Mouse (Mus musculus): Measurements from ENCODE around the gene Scgb1b20. TPM values are rescaled to one million over a fixed set of nuclear protein-coding genes. Genes with fewer than 3 reads are reported as not detected.
"Not testable (repeated sequence)": the region's sequence is repeated elsewhere in the genome, so short reads cannot be mapped to it uniquely, and the experiment has no call there.

The Scgb1b20 gene
- total RNA-seq (2021) = not detected

DNA sequence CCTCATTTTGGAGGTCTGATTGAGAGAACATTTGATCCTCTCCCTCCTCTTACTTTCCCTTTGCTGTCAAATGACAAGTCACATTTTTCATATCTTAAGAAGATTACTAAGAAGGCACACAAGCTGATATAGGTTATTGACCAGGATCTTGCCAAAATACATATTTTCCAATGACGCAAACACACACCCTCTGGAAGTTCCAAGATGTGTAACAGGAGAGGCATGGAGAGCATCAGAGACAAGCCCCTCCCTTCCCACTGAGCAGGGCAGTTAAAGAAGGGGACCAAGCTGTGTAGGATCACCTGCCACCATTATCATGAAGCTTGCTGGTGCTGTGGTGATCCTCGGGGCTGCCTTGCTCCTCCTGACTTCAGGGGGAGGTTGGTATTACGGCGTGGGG is at the start of gene Scgb1b20:
Gene Scgb1b20 (plus strand): TSS at position 301 of the 400 bp plus-strand sequence.
- intact Hi-C loops (cut with DNase I); DNase-seq (ENCODE audit: low spot score in 2 of 2): not testable (repeated sequence)

- intact Hi-C loops (cut with DNase I); DNase-seq (ENCODE audit: low spot score in 2 of 2): not testable (repeated sequence)
These were observed 6.8 kb upstream of the Scgb1b20 start, which contains the start of gene Scgb2b20 for GRCm38 (mm10) chr7:33366222-33366621. Scgb2b20 (minus strand) TSS chr7:33366322.

- DNase-seq (ENCODE audit: low spot score in 2 of 2); intact Hi-C loops (cut with DNase I): not testable (repeated sequence)
These were observed 26.7 kb downstream of the Scgb1b20 start for GRCm38 (mm10) chr7:33399749-33400148.

GRCm38 (mm10) chr7:33401650-33402049 is 28.6 kb downstream of the Scgb1b20 start:
- intact Hi-C loops (cut with DNase I) = no loop called here
- no peak for DNase-seq (ENCODE audit: low spot score in 2 of 2)

- DNase-seq (ENCODE audit: low spot score in 2 of 2); intact Hi-C loops (cut with DNase I): not testable (repeated sequence)
These were observed 36.6 kb downstream of the Scgb1b20 start for GRCm38 (mm10) chr7:33409681-33410080.

Other genes with a start within 250 kb of the Scgb1b20 start
- not detected for gene Scgb2b18, start 199.4 kb upstream of the Scgb1b20 start, total RNA-seq (2021)
- gene Scgb1b18, start 187.7 kb upstream of the Scgb1b20 start, total RNA-seq (2021) = not detected
- not detected for gene Scgb2b19, start 92.9 kb upstream of the Scgb1b20 start, total RNA-seq (2021)
- not detected for gene Scgb1b19, start 85.9 kb upstream of the Scgb1b20 start, total RNA-seq (2021)
- not detected for gene Scgb2b20, start 6.9 kb upstream of the Scgb1b20 start, total RNA-seq (2021)
- not detected for gene Scgb2b21, start 147.2 kb downstream of the Scgb1b20 start, total RNA-seq (2021)

Measured in left cerebral cortex, postnatal 36 days (tissue).